In genomic region chr9:121798887-121799520, GRCm38 (mm10) we compare ENCODE assay signal across 22 mouse cellular contexts. TPM values are rescaled to one million over a fixed set of nuclear protein-coding genes. Genes with fewer than 3 reads are reported as not detected.
DNase-seq lines count a peak whose midpoint lies in the region; ATAC-seq lines count a peak whose summit lies in the region.
"Had no signal": no experiment of that assay in that cellular context is flagged by ENCODE, and none has a peak within 500 bp of the region (broad histone marks: within the 10 kb centered on the region; RNA-seq: fewer than 3 reads in every experiment).

No protein-coding gene starts in this region.

- no peak for ATAC-seq in hindbrain, embryonic 13.5 days (ENCODE audit: low FRiP score)
- ATAC-seq in hindbrain, embryonic 11.5 days (ENCODE audit: low FRiP score), result no peak
- peak; percentile 32; the same call in 1 of the 2 replicates for ATAC-seq in liver, embryonic 13.5 days (ENCODE audit: low read depth)
- ATAC-seq: inflammation-experienced regulatory T-cells, adult 6 months; Patski had no signal

- no peaks in the 10 kb centered on the region for H3K9me3 ChIP-seq in hindbrain, embryonic 13.5 days
- no peaks in the 10 kb centered on the region for H3K9me3 ChIP-seq in hindbrain, embryonic 11.5 days (ENCODE audit: control insufficient read depth, low read length)
- H3K9me3 ChIP-seq in liver, embryonic 13.5 days (replicated peaks), result no peaks in the 10 kb centered on the region
- H3K9me3 ChIP-seq: forebrain, embryonic 12.5 days had no signal

- DNase-seq in hindbrain, embryonic 11.5 days (ENCODE audit: low spot score), result no peak
- DNase-seq in MN1 (ENCODE audit: low spot score) (peak; percentile 19), adipocyte (ENCODE audit: low spot score) (peak; percentile 38)
- no peak for DNase-seq in liver, embryonic 13.5 days
- DNase-seq in ovary, postnatal 36 days (ENCODE audit: low spot score), result no peak
- DNase-seq in heart, postnatal 10 days, result no peak
- DNase-seq in thymus, postnatal 4 days, result no peak
- DNase-seq: adrenal gland, postnatal 25 days; cerebellum, adult 11-12 months; cerebellum, postnatal 25 days; embryo, embryonic 11 days; gastrocnemius, postnatal 10 days; heart, adult 18-20 months; lung, embryonic 14.5 days; right cerebral cortex, postnatal 4 days; thymus, postnatal 25 days had no signal

- peaks cover 7% of the 10 kb centered on the region; the same call in 1 of the 2 replicates for H3K27me3 ChIP-seq in hindbrain, embryonic 13.5 days
- no peaks in the 10 kb centered on the region for H3K27me3 ChIP-seq in hindbrain, embryonic 11.5 days (ENCODE audit: control insufficient read depth, insufficient read depth, low read length)
- H3K27me3 ChIP-seq in liver, embryonic 13.5 days, result 0 out of 2 replicates have a peak, but pooled peaks cover 5% of the 10 kb centered on the region

- intact Hi-C loops in heart, postnatal 10 days (cut with DNase I), result loop anchor here (5.0 kb wide), 1 partner anchor 818 kb away; no protein-coding TSS in a partner anchor

- H3K9ac ChIP-seq in hindbrain, embryonic 13.5 days, result peak overlapping the region; percentile 5; the same call in 1 of the 2 replicates
- H3K9ac ChIP-seq in hindbrain, embryonic 11.5 days (ENCODE audit: low read depth, low read length), result no peak overlapping the region
- H3K9ac ChIP-seq in liver, embryonic 13.5 days, result no peak overlapping the region
- H3K9ac ChIP-seq: forebrain, embryonic 12.5 days; lung, embryonic 14.5 days had no signal

- WGBS in hindbrain, embryonic 13.5 days, result 37% methylated on average over 6 of the region's 6 CpGs
- 29% methylated on average over 6 of the region's 6 CpGs for WGBS in hindbrain, embryonic 11.5 days
- 30% methylated on average over 6 of the region's 6 CpGs for WGBS in liver, embryonic 13.5 days (ENCODE audit: insufficient replicate concordance)

- H3K4me2 ChIP-seq in hindbrain, embryonic 13.5 days, result no peak overlapping the region
- no peak overlapping the region for H3K4me2 ChIP-seq in hindbrain, embryonic 11.5 days (replicated peaks; ENCODE audit: low read depth, low read length)
- no peak overlapping the region for H3K4me2 ChIP-seq in liver, embryonic 13.5 days
- H3K4me2 ChIP-seq: forebrain, embryonic 12.5 days; lung, embryonic 14.5 days had no signal

- H3K4me3 ChIP-seq in hindbrain, embryonic 13.5 days, result no peak overlapping the region
- no peak overlapping the region for H3K4me3 ChIP-seq in hindbrain, embryonic 11.5 days (ENCODE audit: low read depth, low read length)
- H3K4me3 ChIP-seq in liver, embryonic 13.5 days (replicated peaks), result no peak overlapping the region
- H3K4me3 ChIP-seq: forebrain, embryonic 12.5 days had no signal

- no peak overlapping the region for H3K27ac ChIP-seq in hindbrain, embryonic 13.5 days
- H3K27ac ChIP-seq in hindbrain, embryonic 11.5 days (ENCODE audit: low read depth, low read length), result no peak overlapping the region
- no peak overlapping the region for H3K27ac ChIP-seq in liver, embryonic 13.5 days
- H3K27ac ChIP-seq: forebrain, embryonic 12.5 days had no signal

- H3K4me1 ChIP-seq in hindbrain, embryonic 13.5 days (replicated peaks), result peaks cover 24% of the 10 kb centered on the region
- no peaks in the 10 kb centered on the region for H3K4me1 ChIP-seq in hindbrain, embryonic 11.5 days (replicated peaks; ENCODE audit: control insufficient read depth, insufficient read depth, low read length)
- peaks cover 18% of the 10 kb centered on the region; the same call in 1 of the 2 replicates for H3K4me1 ChIP-seq in liver, embryonic 13.5 days (replicated peaks)

- no peaks in the 10 kb centered on the region for H3K36me3 ChIP-seq in hindbrain, embryonic 13.5 days
- no peaks in the 10 kb centered on the region for H3K36me3 ChIP-seq in hindbrain, embryonic 11.5 days (ENCODE audit: control insufficient read depth, insufficient read depth, low read length)
- H3K36me3 ChIP-seq in liver, embryonic 13.5 days, result no peaks in the 10 kb centered on the region
- H3K36me3 ChIP-seq: forebrain, embryonic 12.5 days had no signal

RNA-seq across cellular contexts. Expression of gene Hhatl, which starts 6.7 kb away (rescaled TPM):
- polyA plus RNA-seq in hindbrain, embryonic 13.5 days (2015; fragmentation: Nextera tagmentation; extraction: Ambion mirVana), result not detected in 2 replicates
- polyA plus RNA-seq in hindbrain, embryonic 11.5 days (2014; fragmentation: Nextera tagmentation; extraction: Ambion mirVana), result not detected in 2 replicates
- 0.12 and 0.15 TPM in 2 replicates for polyA plus RNA-seq in liver, embryonic 13.5 days (2015; fragmentation: Nextera tagmentation; extraction: Ambion mirVana)
- total RNA-seq in heart, postnatal 10 days (2021), result 100 to 1,000 TPM; 111 to 112 TPM
- total RNA-seq: adrenal gland, postnatal 25 days; hematopoietic stem cell, adult 5-6 weeks had no signal
- polyA plus RNA-seq: forebrain, embryonic 12.5 days; inflammation-experienced regulatory T-cells, adult 6 months; limb, embryonic 11.5 days; Patski had no signal

RNA-seq across cellular contexts. Expression of gene Klhl40, which starts 21.6 kb away (rescaled TPM):
- 1.2 and 1.3 TPM in 2 replicates for polyA plus RNA-seq in hindbrain, embryonic 13.5 days (2015; fragmentation: Nextera tagmentation; extraction: Ambion mirVana)
- 0.57 and 0.78 TPM in 2 replicates for polyA plus RNA-seq in hindbrain, embryonic 11.5 days (2014; fragmentation: Nextera tagmentation; extraction: Ambion mirVana)
- 0.27 and 0.45 TPM in 2 replicates for polyA plus RNA-seq in liver, embryonic 13.5 days (2015; fragmentation: Nextera tagmentation; extraction: Ambion mirVana)
- total RNA-seq in heart, postnatal 10 days (2021), result 10 to 100 TPM; 10.4 to 10.7 TPM
- total RNA-seq: hematopoietic stem cell, adult 5-6 weeks had no signal
- polyA plus RNA-seq: inflammation-experienced regulatory T-cells, adult 6 months; Patski had no signal

RNA-seq across cellular contexts. Expression of gene Zfp651, which starts 39.9 kb away (rescaled TPM):
- 11.5 and 13.3 TPM in 2 replicates for polyA plus RNA-seq in hindbrain, embryonic 13.5 days (2015; fragmentation: Nextera tagmentation; extraction: Ambion mirVana)
- 6.0 and 7.2 TPM in 2 replicates for polyA plus RNA-seq in hindbrain, embryonic 11.5 days (2014; fragmentation: Nextera tagmentation; extraction: Ambion mirVana)
- polyA plus RNA-seq in liver, embryonic 13.5 days (2015; fragmentation: Nextera tagmentation; extraction: Ambion mirVana), result 1.2 and 1.3 TPM in 2 replicates
- total RNA-seq in heart, postnatal 10 days (2021), result 10 to 100 TPM; 89.0 to 98.3 TPM

RNA-seq across cellular contexts. Expression of gene Ccdc13, which starts 40.3 kb away (rescaled TPM):
- polyA plus RNA-seq in hindbrain, embryonic 13.5 days (2015; fragmentation: Nextera tagmentation; extraction: Ambion mirVana), result 3.2 and 3.7 TPM in 2 replicates
- polyA plus RNA-seq in hindbrain, embryonic 11.5 days (2014; fragmentation: Nextera tagmentation; extraction: Ambion mirVana), result 2.4 and 4.0 TPM in 2 replicates
- not detected in 2 replicates for polyA plus RNA-seq in liver, embryonic 13.5 days (2015; fragmentation: Nextera tagmentation; extraction: Ambion mirVana)
- not detected for total RNA-seq in heart, postnatal 10 days (2021)
- polyA plus RNA-seq: inflammation-experienced regulatory T-cells, adult 6 months had no signal

RNA-seq across cellular contexts. Expression of gene Higd1a, which starts 59.2 kb away (rescaled TPM):
- 144 and 145 TPM in 2 replicates for polyA plus RNA-seq in hindbrain, embryonic 13.5 days (2015; fragmentation: Nextera tagmentation; extraction: Ambion mirVana)
- polyA plus RNA-seq in hindbrain, embryonic 11.5 days (2014; fragmentation: Nextera tagmentation; extraction: Ambion mirVana), result 149 and 158 TPM in 2 replicates
- 105 and 113 TPM in 2 replicates for polyA plus RNA-seq in liver, embryonic 13.5 days (2015; fragmentation: Nextera tagmentation; extraction: Ambion mirVana)
- 100 to 1,000 TPM; 181 to 183 TPM for total RNA-seq in heart, postnatal 10 days (2021)

Comparison
In these comparisons a context has a peak if more than half of its experiments do, and no peak if none do; other contexts are left out.
1. DNase-seq: peak in MN1 (single experiment) and adipocyte (single experiment); none in hindbrain, embryonic 11.5 days (single experiment), liver, embryonic 13.5 days (single experiment), ovary, postnatal 36 days (single experiment), heart, postnatal 10 days (0 of 2) and thymus, postnatal 4 days (single experiment).